Mouse (Mus musculus) megakaryocyte, embryonic 14.5 days (primary cell): ENCODE measurements around the gene Foxd4.

Experiments used
- FLI1 ChIP-seq: IDR thresholded peaks from 2 replicates; pipeline ENCODE4 v1.6.1; 2012; ENCODE audit warnings: low read length, inconsistent platforms, mixed read lengths
- GATA1 ChIP-seq: IDR thresholded peaks from 3 replicates; pipeline ENCODE4 v1.6.1; 2012; ENCODE audit warnings: mixed read lengths, low read length, inconsistent platforms, borderline replicate concordance

- TF ChIP-seq GATA1 (no peak), FLI1 (no peak)
Observed at GRCm38 (mm10) chr19:24901666-24902065, 669 bp upstream of the Foxd4 start.
